Mouse (Mus musculus): Measurements from ENCODE around the gene Spg11. TPM values are rescaled to one million over a fixed set of nuclear protein-coding genes. Genes with fewer than 3 reads are reported as not detected.

The Spg11 gene
- polyA plus RNA-seq, 1 experiment from 2014 or later, result 8.2 TPM

DNA sequence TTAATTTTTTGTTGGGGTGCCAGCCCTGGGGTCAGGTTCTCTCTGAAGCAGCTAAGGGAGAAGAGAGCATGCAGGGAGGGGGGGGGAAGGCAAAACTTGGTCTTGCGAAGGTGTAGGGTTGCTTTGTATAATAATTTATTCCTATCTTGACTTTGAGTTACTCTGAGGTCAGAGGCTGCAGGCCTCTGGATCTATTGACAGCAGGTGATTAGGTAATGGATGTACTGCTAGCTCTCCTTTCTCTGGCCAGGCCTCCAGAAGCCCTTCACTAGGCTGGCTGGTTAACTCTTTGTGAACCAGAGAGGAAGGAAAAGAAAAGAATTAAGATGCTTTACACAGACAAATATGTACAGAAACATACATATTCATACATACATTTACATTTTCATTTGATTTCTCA lies 99.5 kb downstream of the Spg11 start:
- ATAC-seq, result no peak
- H3K9ac ChIP-seq (ENCODE audit: low read length), result no peak overlapping the region
- H3K4me2 ChIP-seq (ENCODE audit: low read length), result no peak overlapping the region
- H3K36me3 ChIP-seq (ENCODE audit: control insufficient read depth, insufficient read depth, low read length), result peaks cover 1% of the 10 kb centered on the region; the same call in 1 of the 2 replicates
- no peaks in the 10 kb centered on the region for H3K27me3 ChIP-seq (replicated peaks; ENCODE audit: control insufficient read depth, insufficient read depth, low read length)
- H3K9me3 ChIP-seq (replicated peaks; ENCODE audit: control insufficient read depth, low read length), result no peaks in the 10 kb centered on the region
- no peaks in the 10 kb centered on the region for H3K4me1 ChIP-seq (ENCODE audit: control insufficient read depth, insufficient read depth, low read length)
- DNase-seq (ENCODE audit: low spot score), result no peak
- 74% methylated on average over 1 of the region's 1 CpGs for WGBS
- no peak overlapping the region for H3K27ac ChIP-seq (ENCODE audit: low read depth, low read length)
- H3K4me3 ChIP-seq (ENCODE audit: low read depth, low read length), result no peak overlapping the region

DNA sequence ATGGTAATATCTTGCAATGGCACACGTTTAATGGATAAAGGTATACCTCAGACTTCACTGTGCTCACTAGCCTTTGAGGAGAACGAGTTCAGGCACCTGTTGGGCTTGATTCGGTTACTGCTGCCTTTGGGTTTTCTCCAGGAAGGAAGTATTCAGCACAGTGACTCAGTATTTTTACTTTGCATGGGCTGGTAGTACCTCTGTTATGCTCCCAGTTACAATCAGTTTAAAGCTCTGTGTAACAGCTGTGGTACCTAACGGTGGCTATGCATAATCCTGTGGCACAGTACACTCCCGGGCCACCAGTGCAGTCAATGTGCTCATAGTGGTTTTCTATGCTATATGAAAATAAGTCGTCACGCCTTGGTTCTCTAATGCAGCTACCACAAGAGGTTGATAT lies 106.7 kb downstream of the Spg11 start:
- H3K4me3 ChIP-seq (ENCODE audit: low read depth, low read length), result no peak overlapping the region
- DNase-seq (ENCODE audit: low spot score) (no peak), ATAC-seq (no peak)
- H3K9me3 ChIP-seq (replicated peaks; ENCODE audit: control insufficient read depth, low read length), result no peaks in the 10 kb centered on the region
- no peaks in the 10 kb centered on the region for H3K27me3 ChIP-seq (replicated peaks; ENCODE audit: control insufficient read depth, insufficient read depth, low read length)
- no peak overlapping the region for H3K4me2 ChIP-seq (ENCODE audit: low read length)
- peaks cover 30% of the 10 kb centered on the region for H3K36me3 ChIP-seq (ENCODE audit: control insufficient read depth, insufficient read depth, low read length)
- H3K9ac ChIP-seq (ENCODE audit: low read length), result no peak overlapping the region
- 93% methylated on average over 7 of the region's 7 CpGs for WGBS
- no peaks in the 10 kb centered on the region for H3K4me1 ChIP-seq (ENCODE audit: control insufficient read depth, insufficient read depth, low read length)
- H3K27ac ChIP-seq (ENCODE audit: low read depth, low read length), result no peak overlapping the region

DNA sequence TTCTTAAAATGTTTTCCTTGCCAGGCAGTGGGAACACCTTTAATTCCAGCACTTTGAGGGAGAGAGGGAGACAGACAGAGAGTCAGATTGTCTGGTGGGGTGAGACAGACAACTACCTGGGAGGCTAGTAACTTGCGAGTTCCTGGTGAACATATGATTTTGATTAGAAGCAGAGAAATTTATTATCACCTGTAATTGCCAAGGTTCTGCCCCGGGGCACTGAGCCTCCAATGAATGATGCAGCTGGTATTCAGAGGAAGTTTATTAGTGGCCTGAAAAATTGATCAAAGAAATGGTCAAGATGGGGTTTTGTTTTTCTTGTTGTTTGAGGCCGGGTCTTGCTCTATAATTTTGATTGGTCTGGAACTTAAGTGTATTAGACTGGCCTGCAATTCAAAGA lies 109.4 kb downstream of the Spg11 start:
- ATAC-seq (no peak), DNase-seq (ENCODE audit: low spot score) (no peak)
- Histone ChIP-seq H3K27ac (ENCODE audit: low read depth, low read length) (no peak overlapping the region), H3K4me1 (ENCODE audit: control insufficient read depth, insufficient read depth, low read length) (no peaks in the 10 kb centered on the region), H3K4me3 (ENCODE audit: low read depth, low read length) (no peak overlapping the region), H3K4me2 (ENCODE audit: low read length) (no peak overlapping the region), H3K27me3 (replicated peaks; ENCODE audit: control insufficient read depth, insufficient read depth, low read length) (no peaks in the 10 kb centered on the region), H3K9ac (ENCODE audit: low read length) (no peak overlapping the region), H3K9me3 (replicated peaks; ENCODE audit: control insufficient read depth, low read length) (no peaks in the 10 kb centered on the region), H3K36me3 (ENCODE audit: control insufficient read depth, insufficient read depth, low read length) (peaks cover 37% of the 10 kb centered on the region)
- 97% methylated on average over 3 of the region's 3 CpGs for WGBS

Small RNAs within 50 kb of the gene (microRNA-seq; reads per million reads assigned to microRNA genes)
- gene Gm47314, result not detected

Other genes starting within 250 kb of the Spg11 start
- 40.1 and 48.9 TPM in 2 replicates for gene Ctdspl2, start 162.4 kb downstream of the Spg11 start, polyA plus RNA-seq (2014; fragmentation: Nextera tagmentation; extraction: Ambion mirVana)
- gene Mageb3, start 162.3 kb downstream of the Spg11 start, polyA plus RNA-seq (2014; fragmentation: Nextera tagmentation; extraction: Ambion mirVana), result 0.50 and 0.83 TPM in 2 replicates
- 9.7 and 9.9 TPM in 2 replicates for gene Eif3j1, start 89.8 kb downstream of the Spg11 start, polyA plus RNA-seq (2014; fragmentation: Nextera tagmentation; extraction: Ambion mirVana)
- gene B2m, start 29.3 kb upstream of the Spg11 start, polyA plus RNA-seq (2014; fragmentation: Nextera tagmentation; extraction: Ambion mirVana), result 89.8 and 92.2 TPM in 2 replicates
- not detected in 2 replicates for gene Trim69, start 42.3 kb upstream of the Spg11 start, polyA plus RNA-seq (2014; fragmentation: Nextera tagmentation; extraction: Ambion mirVana)
- gene Patl2, start 67.8 kb upstream of the Spg11 start, polyA plus RNA-seq (2014; fragmentation: Nextera tagmentation; extraction: Ambion mirVana), result not detected in 2 replicates
- not detected in 2 replicates for gene Terb2, start 67.9 kb upstream of the Spg11 start, polyA plus RNA-seq (2014; fragmentation: Nextera tagmentation; extraction: Ambion mirVana)
- gene Sord, start 116.4 kb upstream of the Spg11 start, polyA plus RNA-seq (2014; fragmentation: Nextera tagmentation; extraction: Ambion mirVana), result 19.7 and 20.1 TPM in 2 replicates
- not detected in 2 replicates for gene Duox2, start 180.1 kb upstream of the Spg11 start, polyA plus RNA-seq (2014; fragmentation: Nextera tagmentation; extraction: Ambion mirVana)
- gene Duoxa2, start 180.5 kb upstream of the Spg11 start, polyA plus RNA-seq (2014; fragmentation: Nextera tagmentation; extraction: Ambion mirVana), result not detected in 2 replicates
- not detected in 2 replicates for gene Duoxa1, start 195.3 kb upstream of the Spg11 start, polyA plus RNA-seq (2014; fragmentation: Nextera tagmentation; extraction: Ambion mirVana)
- gene Duox1, start 197.3 kb upstream of the Spg11 start, polyA plus RNA-seq (2014; fragmentation: Nextera tagmentation; extraction: Ambion mirVana), result 0.06 TPM in 1 of 2 replicates, not detected in the other